Mouse (Mus musculus): ENCODE measurements around the gene Gm49510. TPM values are rescaled to one million over a fixed set of nuclear protein-coding genes. Genes with fewer than 3 reads are reported as not detected.

Gene Gm49510
- total RNA-seq, 2 experiments from 2014 or later, result not detected

DNA sequence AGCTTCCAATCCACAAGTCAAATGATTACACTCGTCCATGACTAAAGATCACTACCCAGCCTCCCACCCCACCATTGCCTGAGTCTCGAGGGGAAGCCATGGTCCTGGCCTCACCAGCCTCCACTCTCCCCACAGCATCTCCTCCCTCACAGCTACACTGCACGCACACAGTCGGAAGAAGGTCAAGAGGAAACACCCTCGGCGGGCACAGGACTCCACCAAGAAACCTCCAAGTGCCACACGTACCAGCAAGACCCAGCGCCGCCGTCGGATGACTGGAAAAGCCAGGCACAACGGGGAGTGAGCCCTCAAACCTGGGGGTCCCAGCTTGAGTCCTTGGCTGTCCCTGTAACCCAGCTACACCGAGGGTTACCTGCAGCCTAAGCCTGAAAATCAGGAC, 40.9 kb downstream of the Gm49510 start:
- no peak for DNase-seq (ENCODE audit: low spot score in 2 of 2)

DNA sequence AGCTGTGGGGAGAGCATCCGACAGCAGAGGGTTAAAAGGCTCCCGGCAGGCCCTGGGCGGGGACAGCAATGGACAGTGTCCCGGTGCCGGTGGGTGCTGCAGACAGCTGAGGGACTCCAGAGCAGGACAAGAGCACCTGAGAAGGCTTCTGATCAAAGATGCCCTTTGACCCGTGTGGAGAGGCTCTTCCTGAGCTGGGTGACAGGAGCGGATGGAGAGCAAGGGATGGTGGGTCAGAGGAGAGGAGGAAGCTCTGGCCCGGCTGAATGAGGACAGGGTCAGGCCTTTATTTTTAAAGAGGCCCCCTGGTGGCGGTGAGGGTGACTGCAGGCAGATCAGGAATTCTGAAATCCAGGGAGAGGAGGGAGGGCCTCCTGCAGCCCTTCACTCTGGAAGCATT, 43.2 kb downstream of the Gm49510 start:
- peak; percentile 89 to 90 for DNase-seq (ENCODE audit: low spot score in 2 of 2)

DNA sequence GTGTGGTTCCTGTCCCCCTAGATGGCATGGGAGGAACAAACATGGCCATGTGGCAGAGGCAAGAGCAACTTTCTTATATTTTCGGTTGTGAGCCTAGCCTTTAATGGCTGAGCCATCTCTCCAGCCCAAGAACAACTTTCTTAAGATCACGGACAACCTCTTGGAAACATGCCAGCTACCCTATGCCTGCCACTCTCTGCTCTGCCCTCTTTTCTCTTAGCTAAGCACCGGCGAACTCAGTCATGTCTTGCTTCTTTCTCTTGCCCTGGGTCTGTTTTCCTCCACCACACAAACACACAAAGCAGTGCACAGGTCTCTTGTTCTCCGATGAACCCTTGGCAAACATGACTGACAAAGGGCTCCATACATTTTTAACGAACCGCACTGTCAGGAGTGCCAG, 46.8 kb downstream of the Gm49510 start:
- no peak for DNase-seq (ENCODE audit: low spot score in 2 of 2)

DNA sequence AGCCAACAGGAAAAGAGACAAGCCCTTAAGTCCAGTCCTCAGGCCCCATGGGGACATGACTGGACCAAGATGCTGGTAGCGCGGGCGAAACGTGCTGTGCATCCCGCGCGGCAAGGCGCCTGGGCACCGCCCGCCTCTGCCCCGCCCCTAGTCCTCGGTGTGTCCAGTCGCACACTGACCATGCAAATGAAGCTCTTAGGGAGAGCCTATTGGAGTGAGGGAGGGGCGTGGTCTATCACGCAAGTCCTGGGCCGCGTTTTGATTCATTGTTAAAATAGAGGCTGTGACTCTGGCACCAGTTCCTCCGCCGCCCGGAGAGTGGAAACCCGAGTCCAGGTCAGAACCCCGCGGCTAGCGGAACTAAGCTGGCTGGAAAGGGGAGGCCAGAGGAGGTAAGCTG, 48.2 kb downstream of the Gm49510 start, which contains the start of gene Triobp:
TSS of gene Triobp (plus strand) at position 68 of the 400 bp plus-strand sequence.
- DNase-seq (ENCODE audit: low spot score in 2 of 2), result peak; percentile 73 to 83

DNA sequence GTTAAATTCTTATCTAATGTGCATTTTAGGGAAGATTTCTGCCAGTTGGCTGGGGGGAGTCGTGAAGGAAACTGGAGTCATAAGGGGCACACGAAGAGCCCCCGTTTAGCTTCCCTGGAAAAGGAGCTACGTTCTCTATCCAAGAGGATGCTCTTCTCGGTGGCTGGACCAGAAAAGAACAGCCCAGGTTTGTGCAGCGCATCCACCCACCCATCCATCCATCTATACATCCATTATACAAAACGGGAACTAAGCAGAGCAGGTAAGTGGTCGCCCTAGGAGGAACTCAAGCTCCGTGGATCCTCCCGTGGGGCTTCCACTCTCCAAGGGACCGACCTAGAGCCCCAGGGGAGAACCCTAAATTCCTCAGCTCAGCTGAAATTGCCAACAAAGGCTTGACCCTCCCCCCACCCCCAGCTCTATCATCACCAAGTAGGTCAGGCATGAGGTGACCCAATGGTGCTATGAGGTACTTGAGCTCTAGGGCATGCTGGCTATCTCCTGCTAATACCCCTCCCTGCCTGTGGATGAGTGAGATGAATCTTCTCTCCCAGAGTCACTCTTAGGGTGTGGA, 48.8 kb downstream of the Gm49510 start:
- no peak for DNase-seq (ENCODE audit: low spot score in 2 of 2)

DNA sequence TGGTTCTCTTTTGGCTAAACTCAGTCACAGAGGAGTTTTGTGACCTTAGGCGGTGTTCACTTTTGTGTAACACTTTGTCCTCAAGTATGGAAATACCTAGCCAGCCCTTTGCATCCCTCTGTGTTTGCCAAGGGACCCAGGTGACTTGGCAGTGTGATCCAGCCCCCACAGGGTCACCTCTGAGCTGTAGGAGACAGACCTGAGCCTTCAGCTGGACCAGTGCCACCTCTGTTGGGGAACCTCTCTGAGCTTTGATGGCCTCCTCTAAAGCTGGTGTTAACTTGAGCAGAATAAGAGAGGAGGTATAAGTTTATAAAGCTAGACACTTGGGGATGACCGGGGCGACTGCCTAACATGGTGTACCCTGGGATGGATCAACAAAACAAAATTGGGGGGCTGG, 49.4 kb downstream of the Gm49510 start:
- DNase-seq (ENCODE audit: low spot score in 2 of 2), result no peak

DNA sequence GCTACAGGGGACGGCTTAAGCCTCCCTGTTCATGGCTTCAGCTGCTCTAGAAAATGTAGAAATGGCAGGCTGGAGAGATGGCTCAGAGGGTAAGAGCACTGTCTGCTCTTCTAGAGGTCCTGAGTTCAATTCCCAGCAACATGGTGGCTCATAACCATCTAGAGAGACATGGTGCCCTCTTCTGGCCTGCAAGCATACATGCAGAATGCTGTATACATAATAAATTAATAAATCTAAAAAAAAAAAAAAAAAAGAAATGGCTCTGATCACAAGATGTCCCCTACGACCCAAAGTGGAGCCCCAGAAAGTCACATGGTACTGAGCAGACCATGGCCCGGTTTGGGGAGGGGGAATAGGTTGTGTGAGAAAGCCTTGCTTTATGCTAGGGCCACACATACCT, 56.2 kb downstream of the Gm49510 start:
- no peak for DNase-seq (ENCODE audit: low spot score in 2 of 2)

DNA sequence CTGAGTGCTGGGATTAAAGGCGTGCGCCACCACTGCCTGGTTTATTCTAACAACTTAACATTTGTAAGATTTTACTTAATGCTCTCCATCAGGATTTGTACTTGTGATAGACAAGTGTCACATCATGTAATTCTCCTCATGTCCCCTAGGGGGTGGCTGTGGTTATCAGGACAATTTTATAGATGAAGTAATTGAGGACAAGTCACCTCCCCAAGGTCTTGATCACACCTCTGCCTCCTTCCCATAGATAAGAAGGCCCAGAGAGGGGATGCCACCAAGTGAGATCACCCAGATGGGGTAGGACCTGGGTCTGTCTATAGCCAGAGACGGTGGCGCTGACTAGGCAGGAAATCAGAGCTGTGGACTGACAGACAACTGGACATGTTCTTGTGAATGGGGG, 56.9 kb downstream of the Gm49510 start:
- DNase-seq (ENCODE audit: low spot score in 2 of 2), result no peak

DNA sequence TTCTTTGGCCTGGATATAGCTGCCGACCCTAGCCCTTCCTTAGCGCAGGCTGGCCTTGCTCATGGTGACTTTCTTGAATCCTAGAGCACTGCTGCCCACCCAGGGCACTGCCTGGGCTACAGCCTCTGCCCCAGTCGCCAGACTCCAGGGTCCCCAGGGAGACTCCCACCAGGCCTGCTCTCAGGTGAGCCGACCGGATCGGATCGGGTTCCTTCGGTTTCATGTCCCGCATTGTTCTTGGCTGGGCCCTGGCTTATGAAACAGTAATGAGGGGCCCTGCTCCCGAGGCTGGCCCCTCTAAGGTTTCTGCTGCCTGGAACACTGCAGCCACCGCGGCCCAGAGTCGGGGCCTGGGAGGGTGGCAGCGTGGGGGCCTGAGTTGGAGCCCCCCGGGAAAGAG, 57.6 kb downstream of the Gm49510 start:
- DNase-seq (ENCODE audit: low spot score in 2 of 2), result no peak

DNA sequence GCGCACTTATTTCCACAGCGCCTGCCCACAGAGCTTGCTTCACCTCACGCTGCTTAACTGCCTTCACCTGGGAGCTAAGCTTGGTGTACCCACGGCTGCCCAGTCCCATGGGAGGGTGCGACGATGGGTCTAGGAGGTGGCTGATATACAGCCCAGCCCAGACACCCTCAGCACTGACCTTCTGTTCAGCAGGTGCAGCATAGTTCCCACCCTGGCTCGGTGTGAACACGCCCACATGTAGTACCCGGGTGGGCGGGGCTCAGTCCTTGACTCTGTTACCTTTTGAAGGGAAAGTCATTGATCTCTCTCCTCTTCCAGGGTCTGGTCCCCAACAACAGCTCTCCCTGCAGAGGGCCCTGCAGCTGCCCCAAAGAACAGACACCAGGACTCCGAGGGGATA, 60.1 kb downstream of the Gm49510 start:
- DNase-seq (ENCODE audit: low spot score in 2 of 2), result no peak

DNA sequence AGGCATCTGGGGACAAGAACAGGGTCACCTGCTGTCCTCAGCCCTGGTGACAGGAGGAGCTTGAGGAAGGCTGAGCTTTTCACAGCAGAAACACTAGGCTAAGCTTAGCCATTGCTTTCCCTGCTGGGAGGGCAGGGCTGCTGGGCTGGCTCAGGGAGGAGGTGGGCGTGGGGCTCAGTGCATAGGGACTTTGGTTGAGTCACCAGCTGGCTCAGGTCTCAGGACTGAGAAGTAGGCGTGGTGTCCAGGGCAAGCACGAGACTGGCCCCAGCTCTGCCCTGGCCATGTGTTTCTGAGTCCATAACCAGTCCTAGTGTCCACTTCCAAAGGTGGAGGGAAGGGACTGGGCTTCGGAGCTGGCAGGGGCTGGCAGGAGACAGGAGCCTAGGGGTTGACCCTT, 60.6 kb downstream of the Gm49510 start:
- no peak for DNase-seq (ENCODE audit: low spot score in 2 of 2)

DNA sequence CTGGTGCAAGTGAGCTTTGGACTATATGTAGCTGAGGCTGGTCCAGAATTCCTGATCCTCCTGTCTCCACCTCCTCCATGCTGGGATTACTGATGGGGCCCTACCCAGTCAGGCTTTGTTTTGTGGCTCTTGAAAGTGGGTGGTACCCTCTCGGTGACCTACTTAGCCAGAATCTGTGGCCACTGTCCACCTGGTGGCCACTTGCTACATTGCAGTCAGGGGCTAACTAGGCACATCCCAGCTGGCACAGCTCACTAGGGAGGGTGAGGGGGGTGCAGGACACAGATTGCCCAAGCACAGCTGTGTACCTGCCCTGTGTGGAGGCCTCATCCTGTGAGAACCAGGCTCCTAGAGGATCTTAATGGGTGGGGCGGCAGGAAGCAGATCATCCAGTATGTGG, 63.4 kb downstream of the Gm49510 start:
- peak; percentile 68 to 69 for DNase-seq (ENCODE audit: low spot score in 2 of 2)

Small RNAs within 50 kb of the gene (microRNA-seq; reads per million reads assigned to microRNA genes)
- gene Mir6955, result 1.1 to 2.0 reads per million in 2 experiments

Other genes starting within 250 kb of the Gm49510 start
- gene Elfn2, start 180.9 kb upstream of the Gm49510 start, total RNA-seq (2021), result 100 to 1,000 TPM; 127 to 138 TPM
- gene Mfng, start 126.2 kb upstream of the Gm49510 start, total RNA-seq (2021), result 10 to 100 TPM in 1 of 2 experiments, 1 to 10 TPM in 1; 9.2 to 10.4 TPM
- gene Card10, start 96.6 kb upstream of the Gm49510 start, total RNA-seq (2021), result 1 to 10 TPM; 5.8 to 6.0 TPM
- 1 to 10 TPM; 7.6 to 8.5 TPM for gene Cdc42ep1, start 57.0 kb upstream of the Gm49510 start, total RNA-seq (2021)
- gene Lgals2, start 44.1 kb upstream of the Gm49510 start, total RNA-seq (2021), result not detected
- 10 to 100 TPM; 56.8 to 58.0 TPM for gene Gga1, start 22.5 kb upstream of the Gm49510 start, total RNA-seq (2021)
- gene Sh3bp1, start 101 bp downstream of the Gm49510 start, total RNA-seq (2021), result 10 to 100 TPM in 1 of 2 experiments, 1 to 10 TPM in 1; 8.6 to 12.1 TPM
- gene Pdxp, start 14.3 kb downstream of the Gm49510 start, total RNA-seq (2021), result 100 to 1,000 TPM; 135 to 139 TPM
- 10 to 100 TPM; 31.2 to 37.7 TPM for gene Lgals1, start 27.1 kb downstream of the Gm49510 start, total RNA-seq (2021)
- gene Nol12, start 35.3 kb downstream of the Gm49510 start, total RNA-seq (2021), result 10 to 100 TPM; 43.0 to 43.2 TPM
- 10 to 100 TPM; 26.4 to 28.9 TPM for gene Triobp, start 48.1 kb downstream of the Gm49510 start, total RNA-seq (2021)
- 10 to 100 TPM; 80.6 to 80.7 TPM for gene H1f0, start 128.8 kb downstream of the Gm49510 start, total RNA-seq (2021)
- under 1 TPM; 0.33 to 0.48 TPM for gene Galr3, start 142.2 kb downstream of the Gm49510 start, total RNA-seq (2021)
- 10 to 100 TPM; 19.5 to 22.2 TPM for gene Ankrd54, start 163.2 kb downstream of the Gm49510 start, total RNA-seq (2021)
- 100 to 1,000 TPM in 1 of 2 experiments, 10 to 100 TPM in 1; 94.6 to 102 TPM for gene Eif3l, start 175.5 kb downstream of the Gm49510 start, total RNA-seq (2021)
- gene Micall1, start 209.2 kb downstream of the Gm49510 start, total RNA-seq (2021), result 10 to 100 TPM; 30.4 to 33.0 TPM
- 100 to 1,000 TPM; 120 to 138 TPM for gene Polr2f, start 241.3 kb downstream of the Gm49510 start, total RNA-seq (2021)
- 10 to 100 TPM; 14.7 to 15.4 TPM for gene 1700088E04Rik, start 241.6 kb downstream of the Gm49510 start, total RNA-seq (2021)